Mouse (Mus musculus): ENCODE data around the gene Znrf4.
"Not testable (repeated sequence)": the region's sequence is repeated elsewhere in the genome, so short reads cannot be mapped to it uniquely, and the experiment has no call there.

The Znrf4 gene

GRCm38 (mm10) chr17:56522744-56523143 is 10.5 kb upstream of the Znrf4 start:
- DNase-seq = no peak

DNA sequence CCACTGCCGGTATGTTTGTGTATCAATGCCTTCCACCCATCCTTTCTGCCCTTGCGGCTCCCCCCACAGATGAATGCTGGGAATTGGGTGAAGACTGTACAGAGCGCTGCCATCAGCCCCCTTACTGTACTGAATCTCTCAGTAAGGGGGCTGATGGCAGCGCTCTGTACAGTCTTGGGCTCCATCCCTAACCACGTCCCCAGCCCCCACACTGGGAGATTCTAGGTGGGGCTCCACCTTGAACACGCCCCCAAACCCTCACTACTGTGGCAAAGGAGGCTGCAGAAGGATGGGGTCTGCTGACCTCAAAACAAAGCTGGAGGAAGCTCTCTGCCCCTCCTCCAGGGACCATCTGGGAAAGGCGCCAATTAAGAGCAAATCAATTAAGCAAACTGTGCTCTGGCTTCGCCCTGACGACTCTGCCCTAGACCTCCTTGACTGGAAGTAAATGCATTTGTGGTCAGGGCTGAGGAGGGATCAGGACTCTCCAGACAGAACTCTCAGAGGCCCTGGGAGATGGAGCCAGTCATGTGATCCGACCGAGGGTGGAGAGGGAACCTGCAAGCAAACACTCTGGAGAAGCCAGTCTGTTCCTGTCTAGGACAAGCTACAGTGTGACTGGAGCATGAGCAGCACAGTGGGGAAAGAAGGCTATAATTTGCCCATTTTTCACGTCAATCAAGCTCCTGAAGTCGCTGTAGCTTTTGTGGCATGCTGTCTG is 3.6 kb upstream of the Znrf4 start:
- no peak for DNase-seq

- no peak for DNase-seq
Observed at GRCm38 (mm10) chr17:56514916-56515315, 2.7 kb upstream of the Znrf4 start.

DNA sequence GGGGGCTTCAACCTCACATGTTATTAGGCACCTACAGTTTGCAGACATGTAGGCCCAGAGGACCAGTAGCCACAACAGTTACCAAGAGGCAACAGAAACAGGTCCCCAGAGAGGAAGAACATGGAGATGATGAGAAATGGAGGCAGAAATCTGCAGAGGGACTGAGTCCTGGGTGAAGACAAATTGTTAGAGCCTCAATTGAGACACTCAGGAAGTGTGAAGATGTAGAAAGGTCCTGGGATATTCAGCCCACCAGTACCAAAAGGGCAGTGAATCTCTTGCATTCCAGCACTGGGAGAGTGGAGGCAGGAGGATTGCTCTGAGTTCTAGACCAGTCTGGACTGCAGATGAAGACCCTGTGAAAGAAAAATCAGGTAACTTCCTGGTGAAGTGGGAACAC is 2.1 kb upstream of the Znrf4 start:
- DNase-seq = no peak

DNA sequence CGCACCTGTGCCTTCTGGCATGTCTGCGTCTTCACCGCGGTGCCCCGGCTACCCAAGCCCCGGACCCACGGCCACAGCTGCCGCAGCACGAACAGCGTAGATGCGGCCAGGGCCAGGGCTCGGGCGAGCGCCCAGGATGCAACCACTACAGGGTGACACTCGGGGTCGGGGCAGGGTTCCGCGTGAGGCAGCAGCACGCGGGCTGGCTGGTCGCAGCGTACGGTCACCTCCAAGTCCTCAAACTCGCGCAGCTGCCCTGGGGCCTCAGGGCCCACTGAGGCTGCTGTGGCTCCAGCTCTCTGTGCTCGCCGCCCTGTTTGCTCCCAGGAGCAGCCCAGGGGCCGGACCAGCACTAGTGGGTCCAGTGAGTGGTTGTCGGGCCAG is 532 bp downstream of the Znrf4 start:
- no peak for DNase-seq

GRCm38 (mm10) chr17:56510970-56511706 is 1.1 kb downstream of the Znrf4 start:
- no peak for DNase-seq

DNA sequence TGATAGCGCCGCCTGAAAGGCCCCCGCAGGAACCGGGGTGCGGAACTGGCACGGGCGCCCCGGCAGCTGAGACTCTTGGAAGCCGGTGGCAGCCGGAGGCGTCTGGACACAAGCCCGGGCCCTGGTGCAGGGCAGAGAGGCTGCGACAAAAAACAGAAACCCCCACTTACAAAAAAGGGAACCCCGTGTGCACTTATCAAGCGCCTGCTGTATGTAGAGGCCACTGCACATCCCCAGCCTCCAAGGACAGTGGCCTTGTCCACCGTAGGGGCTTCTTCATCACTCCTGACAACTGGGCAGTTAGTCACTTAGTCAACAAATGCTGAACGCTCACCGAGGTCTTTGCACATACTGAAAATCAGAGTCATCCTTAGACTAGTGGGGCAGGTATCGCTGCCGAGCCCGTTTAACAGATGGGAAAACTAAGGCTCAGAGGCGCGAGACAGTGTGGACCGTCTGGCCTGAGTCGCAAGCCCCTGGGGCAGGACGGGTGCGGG is 1.7 kb downstream of the Znrf4 start:
- DNase-seq = no peak

DNA sequence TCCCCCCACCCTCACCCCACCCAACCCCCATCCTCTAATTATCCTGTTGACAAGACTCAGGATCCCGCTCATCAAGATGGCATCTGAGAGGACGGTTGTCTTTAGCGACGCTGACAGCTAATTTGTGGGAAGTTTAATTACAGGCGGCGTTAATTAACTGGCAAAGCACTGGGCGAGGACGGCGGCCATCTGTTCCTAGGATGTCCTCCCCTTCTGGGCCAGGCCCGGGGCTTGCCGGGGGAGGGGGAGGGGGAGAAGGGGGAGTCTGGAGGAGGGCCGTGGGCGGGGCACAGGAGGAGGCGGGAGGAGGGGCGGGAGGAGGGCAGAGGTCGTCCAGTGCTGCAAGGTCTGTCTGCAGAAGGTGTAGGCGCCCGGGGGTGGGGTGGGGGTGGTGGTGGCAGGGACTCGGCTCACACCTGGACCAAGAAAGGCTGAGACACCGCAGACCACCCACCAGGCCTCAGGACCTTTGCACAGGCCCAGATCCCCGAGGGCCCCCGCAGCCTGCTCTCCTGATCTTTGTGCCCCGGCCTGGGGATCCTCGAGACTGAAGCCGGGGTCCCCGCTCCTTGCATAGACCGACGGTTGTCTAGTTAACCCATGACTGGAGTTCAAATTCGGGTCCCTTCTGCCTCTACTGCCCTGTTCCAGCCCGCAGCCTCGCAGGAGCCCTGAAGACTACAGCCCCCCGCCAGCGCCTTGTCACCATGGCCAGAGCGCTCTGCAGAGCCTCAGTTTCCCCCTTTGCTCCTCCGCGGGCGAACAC is 2.3 kb downstream of the Znrf4 start:
- DNase-seq = no peak

DNA sequence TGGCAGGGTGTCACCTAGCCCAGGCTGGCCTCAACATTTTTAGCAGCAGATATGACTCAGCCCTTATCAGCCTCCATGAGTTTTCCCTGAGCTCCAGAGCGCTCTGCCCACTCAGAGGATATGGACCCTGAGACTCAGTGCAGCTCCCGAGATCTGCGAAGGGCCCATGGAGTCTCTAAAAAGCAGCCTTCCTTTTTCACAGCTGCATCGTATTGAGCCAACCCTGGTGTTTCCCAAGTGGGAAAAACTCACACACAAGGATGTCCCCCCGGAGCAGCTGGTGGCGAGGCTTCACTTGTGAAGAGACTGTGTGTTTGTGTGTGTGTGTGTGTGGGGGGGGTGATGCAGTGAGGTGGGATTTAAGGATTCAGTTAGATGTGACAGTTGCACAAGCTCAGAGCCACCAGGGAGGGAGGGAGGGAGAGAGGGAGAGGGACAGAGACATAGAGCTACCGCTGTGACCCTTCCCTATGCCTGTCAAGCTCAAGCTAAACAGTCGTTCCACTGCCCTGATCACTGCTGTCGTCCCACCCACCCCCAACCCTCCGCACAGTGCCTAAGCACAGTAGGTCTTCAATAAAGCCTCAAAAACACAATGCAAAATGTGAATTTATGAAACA is 3.1 kb downstream of the Znrf4 start:
- no peak for DNase-seq

- peak; percentile 95 for DNase-seq
Observed at GRCm38 (mm10) chr17:56507161-56508068, 4.8 kb downstream of the Znrf4 start.

- DNase-seq = no peak
Observed at GRCm38 (mm10) chr17:56506417-56507065, 5.7 kb downstream of the Znrf4 start.

GRCm38 (mm10) chr17:56505401-56505800 is 6.8 kb downstream of the Znrf4 start:
- no peak for DNase-seq

GRCm38 (mm10) chr17:56502526-56502925 is 9.7 kb downstream of the Znrf4 start:
- no peak for DNase-seq

- DNase-seq = not testable (repeated sequence)
Observed at GRCm38 (mm10) chr17:56501635-56502400, 10.4 kb downstream of the Znrf4 start.

DNA sequence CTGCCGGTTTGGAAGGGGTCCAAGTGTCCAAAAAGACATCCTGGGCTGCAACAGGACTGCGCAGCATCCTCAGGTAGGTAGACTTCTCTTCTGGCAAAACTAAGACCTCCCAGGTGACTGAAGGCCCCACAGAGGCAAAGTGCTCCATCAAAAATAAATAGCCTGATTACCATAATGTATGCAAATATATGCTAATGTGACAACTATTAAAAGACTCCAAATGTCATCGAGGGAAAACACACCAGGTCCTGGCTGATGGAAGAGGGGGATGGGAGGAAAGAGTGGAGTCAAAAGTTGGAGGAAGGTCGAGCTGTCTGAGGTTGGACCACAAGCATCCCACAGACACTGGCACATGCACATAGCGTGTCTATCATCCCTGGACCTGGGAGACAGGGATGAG is 13.0 kb downstream of the Znrf4 start:
- DNase-seq = no peak

- no peak for DNase-seq
Observed at GRCm38 (mm10) chr17:56494480-56494879, 17.8 kb downstream of the Znrf4 start.

GRCm38 (mm10) chr17:56493841-56494240 is 18.4 kb downstream of the Znrf4 start:
- DNase-seq = no peak

DNA sequence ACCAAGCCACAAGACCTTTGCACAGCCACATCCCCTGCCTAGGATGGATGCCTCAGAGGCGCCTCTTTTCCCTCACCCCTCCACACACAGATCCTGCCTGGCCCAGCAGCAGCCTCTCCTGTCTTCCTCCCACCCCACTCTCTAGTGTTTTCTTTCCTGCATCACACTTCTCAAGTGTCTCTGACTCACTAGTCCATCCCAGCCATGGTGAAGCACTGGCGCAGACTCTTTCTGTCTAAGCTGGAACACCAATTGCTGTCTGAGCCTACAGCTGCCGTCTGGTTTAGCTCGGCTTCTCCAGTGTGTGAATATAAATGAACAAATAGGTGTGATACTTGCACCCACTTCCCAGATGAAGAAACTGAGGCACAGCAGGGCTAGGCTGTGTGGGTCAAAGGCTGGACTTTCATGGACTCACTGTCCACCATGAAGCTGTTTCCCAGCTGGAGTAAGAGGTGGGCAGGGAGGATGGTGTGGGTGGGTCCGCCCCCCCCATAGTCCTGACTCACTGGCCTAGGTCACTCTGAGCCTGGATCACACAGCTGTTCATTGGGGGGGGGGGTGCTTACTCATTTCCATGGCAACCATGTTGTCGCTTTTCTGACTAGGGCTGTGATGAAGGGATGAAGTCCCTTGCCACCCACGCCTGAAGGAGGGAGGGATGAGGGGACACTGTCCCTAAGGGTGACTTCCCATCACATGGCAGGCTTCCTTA is 21.6 kb downstream of the Znrf4 start:
- DNase-seq = no peak

DNA sequence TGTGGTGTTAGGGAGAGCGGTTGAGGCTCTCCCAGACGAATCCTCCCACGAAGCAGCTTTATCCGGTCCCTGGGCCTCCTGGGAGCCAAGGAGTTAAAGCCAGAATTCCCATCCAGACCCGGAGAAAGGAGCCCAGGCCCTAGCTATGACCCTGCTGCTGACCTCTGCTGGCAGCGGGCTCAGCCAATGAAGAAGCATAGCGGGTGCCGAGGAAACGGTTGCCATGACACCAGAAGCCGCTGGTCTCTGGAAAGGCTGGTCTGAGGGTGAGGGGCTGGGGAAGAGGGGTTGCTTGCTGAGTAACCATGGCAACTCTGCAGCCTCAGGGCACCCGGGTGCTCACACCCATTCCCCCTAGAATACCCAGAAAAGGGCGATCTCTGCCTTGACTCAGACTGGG is 24.2 kb downstream of the Znrf4 start:
- DNase-seq = no peak

GRCm38 (mm10) chr17:56487441-56487888 is 24.8 kb downstream of the Znrf4 start:
- no peak for DNase-seq

Measured in kidney, adult 11 months (tissue).